Mouse (Mus musculus): Measurements from ENCODE around the gene Il1f9. TPM values are rescaled to one million over a fixed set of nuclear protein-coding genes. Genes with fewer than 3 reads are reported as not detected.

The Il1f9 gene
- polyA plus RNA-seq, 1 experiment from 2014 or later = not detected

Other genes with a start within 250 kb of the Il1f9 start
- gene Hnmt, start 137.1 kb upstream of the Il1f9 start, polyA plus RNA-seq (2015; fragmentation: Nextera tagmentation; extraction: Ambion mirVana) = 1.1 and 1.3 TPM in 2 replicates
- gene Tbpl2, start 89.9 kb upstream of the Il1f9 start, polyA plus RNA-seq (2015; fragmentation: Nextera tagmentation; extraction: Ambion mirVana) = not detected in 2 replicates
- not detected in 2 replicates for gene Il1f8, start 33.3 kb upstream of the Il1f9 start, polyA plus RNA-seq (2015; fragmentation: Nextera tagmentation; extraction: Ambion mirVana)
- not detected in 2 replicates for gene Il1f6, start 28.9 kb downstream of the Il1f9 start, polyA plus RNA-seq (2015; fragmentation: Nextera tagmentation; extraction: Ambion mirVana)
- gene Il1f5, start 90.5 kb downstream of the Il1f9 start, polyA plus RNA-seq (2015; fragmentation: Nextera tagmentation; extraction: Ambion mirVana) = not detected in 2 replicates
- gene Il1f10, start 104.7 kb downstream of the Il1f9 start, polyA plus RNA-seq (2015; fragmentation: Nextera tagmentation; extraction: Ambion mirVana) = not detected in 2 replicates
- gene Il1rn, start 150.4 kb downstream of the Il1f9 start, polyA plus RNA-seq (2015; fragmentation: Nextera tagmentation; extraction: Ambion mirVana) = 0.80 and 1.2 TPM in 2 replicates
- gene Psd4, start 181.1 kb downstream of the Il1f9 start, polyA plus RNA-seq (2015; fragmentation: Nextera tagmentation; extraction: Ambion mirVana) = 6.1 and 7.2 TPM in 2 replicates